Mouse (Mus musculus) embryonic facial prominence, embryonic 11.5 days (tissue): ENCODE results near the gene Dnm1. TPM values are rescaled to one million over a fixed set of nuclear protein-coding genes. Genes with fewer than 3 reads are reported as not detected.
"Not testable (repeated sequence)": the region's sequence is repeated elsewhere in the genome, so short reads cannot be mapped to it uniquely, and the experiment has no call there.

Source experiments
- ATAC-seq: fragments of 200-750 bp; cut with Nextera tagmentation; replicated peaks from 2 replicates; pipeline ENCODE4 v1.8.0; 2017; ENCODE audit warnings: low read depth; ENCODE audit not compliant: insufficient number of reproducible peaks, low FRiP score, low TSS enrichment
- DNase-seq: peaks from one replicate; pipeline ENCODE4 v3.0.0-alpha.2; 2015; ENCODE audit warnings: low spot score
- H3K27ac ChIP-seq: fragments of 300-500 bp; sonication (generic); replicated peaks from 2 replicates; pipeline ENCODE4 v1.5.1; 2014; ENCODE audit warnings: mild to moderate bottlenecking, low read depth, low read length, control low read depth
- H3K27me3 ChIP-seq: fragments of 300-500 bp; sonication (generic); 2 replicates; pipeline ENCODE4 v1.6.1; 2014; ENCODE audit warnings: mild to moderate bottlenecking, low read length, moderate library complexity, mixed read lengths; ENCODE audit not compliant: control insufficient read depth, insufficient read depth
- H3K36me3 ChIP-seq: fragments of 300-500 bp; sonication (generic); replicated peaks from 2 replicates; pipeline ENCODE4 v1.6.1; 2014; ENCODE audit warnings: low read depth, mild to moderate bottlenecking, low read length, moderate library complexity, mixed read lengths; ENCODE audit not compliant: control insufficient read depth, insufficient read depth
- H3K4me1 ChIP-seq: fragments of 300-500 bp; sonication (generic); 2 replicates; pipeline ENCODE4 v1.6.1; 2014; ENCODE audit warnings: low read length, mixed read lengths; ENCODE audit not compliant: control insufficient read depth, insufficient read depth
- H3K4me2 ChIP-seq: fragments of 300-500 bp; sonication (generic); 2 replicates; pipeline ENCODE4 v1.6.1; 2014; ENCODE audit warnings: low read depth, mild to moderate bottlenecking, control low read depth, low read length, moderate library complexity
- H3K4me3 ChIP-seq: fragments of 300-500 bp; sonication (generic); 2 replicates; pipeline ENCODE4 v1.5.1; 2014; ENCODE audit warnings: low read depth, low read length, control low read depth
- H3K9ac ChIP-seq: fragments of 300-500 bp; sonication (generic); replicated peaks from 2 replicates; pipeline ENCODE4 v1.6.1; 2014; ENCODE audit warnings: mild to moderate bottlenecking, control low read depth, low read length
- H3K9me3 ChIP-seq: fragments of 300-500 bp; sonication (generic); replicated peaks from 2 replicates; pipeline ENCODE4 v1.6.1; 2016; ENCODE audit warnings: mild to moderate bottlenecking, low read length, inconsistent platforms, mixed read lengths; ENCODE audit not compliant: control insufficient read depth
- WGBS: fragments of 180-500 bp; shearing (Covaris S2); extraction: QIAGEN DNeasy Blood & Tissue Kit; methylation state at CpG from one replicate; pipeline ENCODE4 v1.1.7; 2014; 5-methylcytosine and 5-hydroxymethylcytosine counted together
- polyA plus RNA-seq: library from polyadenylated mRNA; unstranded; fragments of >200 nt; fragmentation: Nextera tagmentation; extraction: Ambion mirVana; gene quantifications from 2 replicates; pipeline ENCODE4 v1.2.1, GENCODE M21; 2014

Dnm1 gene
- polyA plus RNA-seq, 1 experiment from 2014 or later: 31.0 TPM

GRCm38 (mm10) chr2:32305668-32306067, 47.5 kb downstream of the Dnm1 start:
- Histone ChIP-seq H3K27me3 (no peaks in the 10 kb centered on the region), H3K4me1 (peaks cover 2% of the 10 kb centered on the region), H3K4me2 (no peak overlapping the region), H3K36me3 (peaks cover 5% of the 10 kb centered on the region), H3K4me3 (no peak overlapping the region), H3K9me3 (no peaks in the 10 kb centered on the region), H3K9ac (no peak overlapping the region), H3K27ac (no peak overlapping the region)
- WGBS: 92% methylated on average over 5 of the region's 5 CpGs
- DNase-seq (no peak), ATAC-seq (no peak)

- H3K4me2 ChIP-seq: no peak overlapping the region
- ATAC-seq: 0 out of 2 replicates have a peak, but pooled peaks have one; percentile 66
- no peaks in the 10 kb centered on the region for H3K27me3 ChIP-seq
- DNase-seq: peak; percentile 77
- no peak overlapping the region for H3K4me3 ChIP-seq
- no peaks in the 10 kb centered on the region for H3K4me1 ChIP-seq
- H3K9me3 ChIP-seq: no peaks in the 10 kb centered on the region
- no peak overlapping the region for H3K9ac ChIP-seq
- H3K27ac ChIP-seq: no peak overlapping the region
- WGBS: 59% methylated on average over 8 of the region's 8 CpGs
- peaks cover 7% of the 10 kb centered on the region for H3K36me3 ChIP-seq
Observed at GRCm38 (mm10) chr2:32304145-32304832, 48.8 kb downstream of the Dnm1 start.

- ATAC-seq (no peak), DNase-seq (no peak)
- H3K4me1 ChIP-seq: no peaks in the 10 kb centered on the region
- H3K9me3 ChIP-seq: no peaks in the 10 kb centered on the region
- H3K27ac ChIP-seq: no peak overlapping the region
- H3K4me3 ChIP-seq: no peak overlapping the region
- no peaks in the 10 kb centered on the region for H3K27me3 ChIP-seq
- no peak overlapping the region for H3K4me2 ChIP-seq
- WGBS: 94% methylated on average over 9 of the region's 10 CpGs
- H3K36me3 ChIP-seq: peaks cover 9% of the 10 kb centered on the region
- no peak overlapping the region for H3K9ac ChIP-seq
Observed at GRCm38 (mm10) chr2:32302952-32303351, 50.2 kb downstream of the Dnm1 start.

GRCm38 (mm10) chr2:32299469-32299868, 53.7 kb downstream of the Dnm1 start:
- no peak overlapping the region for H3K4me3 ChIP-seq
- peaks cover 5% of the 10 kb centered on the region for H3K36me3 ChIP-seq
- no peak overlapping the region for H3K27ac ChIP-seq
- H3K27me3 ChIP-seq: no peaks in the 10 kb centered on the region
- 89% methylated on average over 4 of the region's 4 CpGs for WGBS
- H3K4me2 ChIP-seq: no peak overlapping the region
- ATAC-seq (no peak), DNase-seq (no peak)
- no peak overlapping the region for H3K9ac ChIP-seq
- no peaks in the 10 kb centered on the region for H3K4me1 ChIP-seq
- H3K9me3 ChIP-seq: no peaks in the 10 kb centered on the region

GRCm38 (mm10) chr2:32295842-32296241, 57.3 kb downstream of the Dnm1 start:
- 91% methylated on average over 2 of the region's 2 CpGs for WGBS

GRCm38 (mm10) chr2:32295285-32295684, 57.9 kb downstream of the Dnm1 start:
- ATAC-seq: no peak
- Histone ChIP-seq H3K27me3 (no peaks in the 10 kb centered on the region), H3K4me3 (no peak overlapping the region), H3K4me1 (no peaks in the 10 kb centered on the region), H3K9ac (no peak overlapping the region), H3K9me3 (no peaks in the 10 kb centered on the region), H3K36me3 (peaks cover 5% of the 10 kb centered on the region), H3K27ac (no peak overlapping the region), H3K4me2 (no peak overlapping the region)
- 78% methylated on average over 3 of the region's 3 CpGs for WGBS
- DNase-seq: no peak

More at GRCm38 (mm10) chr2:32295842-32296241, 57.3 kb downstream of the Dnm1 start:
- H3K27ac ChIP-seq, ATAC-seq, DNase-seq, H3K27me3 ChIP-seq, H3K9ac ChIP-seq, H3K4me2 ChIP-seq, H3K4me1 ChIP-seq, H3K36me3 ChIP-seq, H3K4me3 ChIP-seq, H3K9me3 ChIP-seq: not testable (repeated sequence)

GRCm38 (mm10) chr2:32294348-32294747, 58.8 kb downstream of the Dnm1 start:
- Histone ChIP-seq H3K27me3 (no peaks in the 10 kb centered on the region), H3K4me2 (no peak overlapping the region), H3K9me3 (no peaks in the 10 kb centered on the region), H3K27ac (no peak overlapping the region), H3K9ac (no peak overlapping the region), H3K4me3 (no peak overlapping the region), H3K36me3 (peaks cover 3% of the 10 kb centered on the region), H3K4me1 (no peaks in the 10 kb centered on the region)
- 91% methylated on average over 8 of the region's 8 CpGs for WGBS
- DNase-seq (no peak), ATAC-seq (no peak)

GRCm38 (mm10) chr2:32289578-32289977, 63.6 kb downstream of the Dnm1 start:
- H3K27ac ChIP-seq: no peak overlapping the region
- H3K36me3 ChIP-seq: no peaks in the 10 kb centered on the region
- H3K27me3 ChIP-seq: no peaks in the 10 kb centered on the region
- no peak overlapping the region for H3K4me2 ChIP-seq
- peak; percentile 54 for DNase-seq
- no peak overlapping the region for H3K4me3 ChIP-seq
- H3K9ac ChIP-seq: no peak overlapping the region
- H3K4me1 ChIP-seq: no peaks in the 10 kb centered on the region; the same call in none of the 2 replicates
- H3K9me3 ChIP-seq: no peaks in the 10 kb centered on the region
- no peak for ATAC-seq
